Mouse (Mus musculus) neural tube, embryonic 14.5 days (tissue): ENCODE data around the gene Rimbp3. TPM values are rescaled to one million over a fixed set of nuclear protein-coding genes. Genes with fewer than 3 reads are reported as not detected.
A peak's percentile ranks its signal among the peaks of the same experiment; 100 is the strongest.
"Not testable (repeated sequence)": the region's sequence is repeated elsewhere in the genome, so short reads cannot be mapped to it uniquely, and the experiment has no call there.

ENCODE experiments used
- ATAC-seq: fragments of 200-750 bp; cut with Nextera tagmentation; 2 replicates; pipeline ENCODE4 v1.8.0; 2017; ENCODE audit warnings: low read depth, mild to moderate bottlenecking, moderate TSS enrichment, moderate library complexity
- H3K27ac ChIP-seq: fragments of 300-500 bp; sonication (generic); 2 replicates; pipeline ENCODE4 v1.5.1; 2014; ENCODE audit warnings: low read depth, mild to moderate bottlenecking, control low read depth, low read length, moderate library complexity, mixed read lengths
- H3K27me3 ChIP-seq: fragments of 300-500 bp; sonication (generic); 2 replicates; pipeline ENCODE4 v1.6.1; 2014; ENCODE audit warnings: low read length; ENCODE audit not compliant: control insufficient read depth, insufficient read depth
- H3K36me3 ChIP-seq: fragments of 300-500 bp; sonication (generic); 2 replicates; pipeline ENCODE4 v1.6.1; 2014; ENCODE audit warnings: low read length, mixed read lengths; ENCODE audit not compliant: control insufficient read depth, insufficient read depth
- H3K4me1 ChIP-seq: fragments of 300-500 bp; sonication (generic); 2 replicates; pipeline ENCODE4 v1.6.1; 2014; ENCODE audit warnings: low read length; ENCODE audit not compliant: control insufficient read depth, insufficient read depth
- H3K4me2 ChIP-seq: fragments of 300-500 bp; sonication (generic); 2 replicates; pipeline ENCODE4 v1.6.1; 2014; ENCODE audit warnings: mild to moderate bottlenecking, low read depth, low read length, control low read depth
- H3K4me3 ChIP-seq: fragments of 300-500 bp; sonication (generic); 2 replicates; pipeline ENCODE4 v1.5.1; 2014; ENCODE audit warnings: low read depth, low read length, control low read depth, mixed read lengths
- H3K9ac ChIP-seq: fragments of 300-500 bp; sonication (generic); replicated peaks from 2 replicates; pipeline ENCODE4 v1.6.1; 2014; ENCODE audit warnings: low read depth, mild to moderate bottlenecking, control low read depth, low read length, mixed read lengths
- H3K9me3 ChIP-seq: fragments of 300-500 bp; sonication (generic); 2 replicates; pipeline ENCODE4 v1.6.1; 2016; ENCODE audit warnings: low read length; ENCODE audit not compliant: control insufficient read depth
- WGBS: fragments of 180-500 bp; shearing (Covaris S2); extraction: QIAGEN DNeasy Blood & Tissue Kit; methylation state at CpG from one replicate; pipeline ENCODE4 v1.1.7; 2014; 5-methylcytosine and 5-hydroxymethylcytosine counted together
- polyA plus RNA-seq: library from polyadenylated mRNA; unstranded; fragments of >200 nt; fragmentation: Nextera tagmentation; extraction: Ambion mirVana; gene quantifications from 2 replicates; pipeline ENCODE4 v1.2.1, GENCODE M21; 2014

Rimbp3 gene
- polyA plus RNA-seq, 1 experiment from 2014 or later: 2.7 TPM

GRCm38 (mm10) chr16:17209404-17209960 is 1.1 kb downstream of the Rimbp3 start:
- ATAC-seq: peak; percentile 13
- peak overlapping the region; percentile 55 for H3K4me3 ChIP-seq
- H3K4me2 ChIP-seq: peak overlapping the region; percentile 97
- H3K27me3 ChIP-seq: no peaks in the 10 kb centered on the region
- H3K4me1 ChIP-seq: peaks cover 17% of the 10 kb centered on the region
- peak overlapping the region; percentile 63 for H3K9ac ChIP-seq
- peak overlapping the region; percentile 82 for H3K27ac ChIP-seq
- no peaks in the 10 kb centered on the region for H3K36me3 ChIP-seq
- WGBS: 2% methylated on average over 37 of the region's 37 CpGs
- H3K9me3 ChIP-seq: no peaks in the 10 kb centered on the region

GRCm38 (mm10) chr16:17209981-17210838 is 1.8 kb downstream of the Rimbp3 start:
- 6% methylated on average over 48 of the region's 48 CpGs for WGBS
- H3K9me3 ChIP-seq: no peaks in the 10 kb centered on the region
- peaks cover 17% of the 10 kb centered on the region for H3K4me1 ChIP-seq
- H3K36me3 ChIP-seq: no peaks in the 10 kb centered on the region
- peak overlapping the region; percentile 97 for H3K4me2 ChIP-seq
- ATAC-seq: peak; percentile 70
- peak overlapping the region; percentile 63 for H3K9ac ChIP-seq
- no peaks in the 10 kb centered on the region for H3K27me3 ChIP-seq
- H3K4me3 ChIP-seq: peak overlapping the region; percentile 55
- H3K27ac ChIP-seq: no peak overlapping the region

- no peak overlapping the region for H3K9ac ChIP-seq
- no peaks in the 10 kb centered on the region for H3K4me1 ChIP-seq
- ATAC-seq: no peak
- H3K27me3 ChIP-seq: no peaks in the 10 kb centered on the region
- no peaks in the 10 kb centered on the region for H3K9me3 ChIP-seq
- H3K27ac ChIP-seq: no peak overlapping the region
- no peak overlapping the region for H3K4me2 ChIP-seq
- no peak overlapping the region for H3K4me3 ChIP-seq
- H3K36me3 ChIP-seq: no peaks in the 10 kb centered on the region
- 58% methylated on average over 8 of the region's 8 CpGs for WGBS
Observed at GRCm38 (mm10) chr16:17216934-17217633, 8.7 kb downstream of the Rimbp3 start.

GRCm38 (mm10) chr16:17220127-17220733 is 11.8 kb downstream of the Rimbp3 start:
- H3K4me2 ChIP-seq: no peak overlapping the region
- H3K27me3 ChIP-seq: no peaks in the 10 kb centered on the region
- H3K9ac ChIP-seq: no peak overlapping the region
- 46% methylated on average over 7 of the region's 7 CpGs for WGBS
- H3K4me1 ChIP-seq: no peaks in the 10 kb centered on the region
- no peak overlapping the region for H3K4me3 ChIP-seq
- ATAC-seq: no peak
- H3K9me3 ChIP-seq: no peaks in the 10 kb centered on the region
- no peaks in the 10 kb centered on the region for H3K36me3 ChIP-seq
- no peak overlapping the region for H3K27ac ChIP-seq

- Histone ChIP-seq H3K36me3 (no peaks in the 10 kb centered on the region), H3K27ac (no peak overlapping the region), H3K4me1 (no peaks in the 10 kb centered on the region), H3K9ac (no peak overlapping the region), H3K27me3 (no peaks in the 10 kb centered on the region), H3K4me2 (no peak overlapping the region), H3K9me3 (no peaks in the 10 kb centered on the region), H3K4me3 (no peak overlapping the region)
- 37% methylated on average over 25 of the region's 25 CpGs for WGBS
- ATAC-seq: peak; percentile 100
Observed at GRCm38 (mm10) chr16:17222197-17222596, 13.8 kb downstream of the Rimbp3 start.

GRCm38 (mm10) chr16:17225584-17225983 is 17.2 kb downstream of the Rimbp3 start:
- 86% methylated on average over 5 of the region's 5 CpGs for WGBS
- H3K9me3 ChIP-seq: no peaks in the 10 kb centered on the region
- H3K4me3 ChIP-seq: no peak overlapping the region
- no peaks in the 10 kb centered on the region for H3K36me3 ChIP-seq
- H3K27ac ChIP-seq: no peak overlapping the region
- no peak overlapping the region for H3K4me2 ChIP-seq
- no peak overlapping the region for H3K9ac ChIP-seq
- H3K4me1 ChIP-seq: no peaks in the 10 kb centered on the region
- ATAC-seq: no peak
- H3K27me3 ChIP-seq: no peaks in the 10 kb centered on the region

- Histone ChIP-seq H3K27me3 (no peaks in the 10 kb centered on the region), H3K4me1 (no peaks in the 10 kb centered on the region), H3K9me3 (no peaks in the 10 kb centered on the region), H3K9ac (no peak overlapping the region), H3K27ac (no peak overlapping the region), H3K4me2 (no peak overlapping the region), H3K36me3 (no peaks in the 10 kb centered on the region), H3K4me3 (no peak overlapping the region)
- no peak for ATAC-seq
Observed at GRCm38 (mm10) chr16:17226496-17226895, 18.1 kb downstream of the Rimbp3 start.

GRCm38 (mm10) chr16:17231523-17231922 is 23.1 kb downstream of the Rimbp3 start:
- H3K9ac ChIP-seq, H3K36me3 ChIP-seq, H3K4me2 ChIP-seq, H3K27me3 ChIP-seq, H3K4me3 ChIP-seq, ATAC-seq, H3K27ac ChIP-seq, H3K9me3 ChIP-seq: not testable (repeated sequence)
- 89% methylated on average over 2 of the region's 2 CpGs for WGBS
- peaks cover 18% of the 10 kb centered on the region for H3K4me1 ChIP-seq
